Mouse (Mus musculus): Measurements from ENCODE around the gene Cds2. TPM values are rescaled to one million over a fixed set of nuclear protein-coding genes. Genes with fewer than 3 reads are reported as not detected.
A peak's percentile ranks its signal among the peaks of the same experiment; 100 is the strongest.
"Not testable (repeated sequence)": the region's sequence is repeated elsewhere in the genome, so short reads cannot be mapped to it uniquely, and the experiment has no call there.

The Cds2 gene
- polyA plus RNA-seq, 1 experiment, result 21.2 TPM

DNA sequence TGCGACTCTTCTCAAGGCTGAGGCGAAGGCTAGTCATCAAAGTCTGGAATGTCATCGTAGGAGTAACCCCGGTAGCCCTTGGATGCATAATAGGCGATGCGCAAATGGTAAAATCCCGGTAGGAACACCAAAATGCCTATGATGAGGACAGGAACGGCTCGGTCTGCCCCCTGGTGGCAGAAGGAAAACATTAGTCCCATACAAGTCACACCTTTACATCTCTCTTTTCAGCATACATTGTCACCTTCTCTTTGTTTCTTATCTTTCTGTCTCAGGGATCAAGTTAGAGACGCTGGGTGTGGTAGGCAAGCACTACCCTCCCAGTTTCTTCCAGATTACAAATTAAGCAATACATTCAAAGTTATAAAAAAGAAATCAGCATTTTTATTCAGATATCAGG, 22.5 kb upstream of the Cds2 start:
- TF ChIP-seq CTCF (IDR thresholded peaks at IDR 0.05; ENCODE audit: extremely low read depth, insufficient read length, insufficient replicate concordance, low read depth, low read length), result peak; percentile 49; the same call in 1 of the 2 replicates
- H3K4me3 ChIP-seq (ENCODE audit: low read depth, low read length); H3K27me3 ChIP-seq (ENCODE audit: control insufficient read depth, insufficient read depth, low read length); H3K27ac ChIP-seq (ENCODE audit: insufficient read depth, low read depth, low read length): not testable (repeated sequence)
- Histone ChIP-seq H3K4me1 (ENCODE audit: control insufficient read depth, insufficient read depth, insufficient read length, low read length) (peaks cover 22% of the 10 kb centered on the region; the same call in 1 of the 2 replicates), H3K36me3 (ENCODE audit: control insufficient read depth, insufficient read depth, low read length) (peaks cover 20% of the 10 kb centered on the region)
- 17% methylated on average over 10 of the region's 10 CpGs for WGBS

DNA sequence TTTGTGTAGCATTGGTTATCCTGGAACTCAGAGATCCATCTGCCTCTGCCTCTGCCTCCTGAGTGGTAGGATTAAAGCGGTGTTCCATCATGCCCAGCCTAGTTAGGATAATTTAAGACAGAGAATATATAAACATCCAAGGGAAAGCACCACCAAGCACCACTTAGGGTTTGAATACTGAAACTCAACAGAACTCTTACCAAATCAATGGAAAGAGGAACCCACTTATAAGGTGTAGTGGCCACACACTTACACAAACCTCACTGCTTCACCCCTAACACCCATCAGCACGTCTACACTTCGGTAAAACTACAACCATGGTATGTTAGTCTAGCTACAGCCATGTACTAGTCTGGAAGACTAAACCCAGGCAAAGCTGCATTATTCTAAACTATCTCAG, 19.6 kb upstream of the Cds2 start:
- TF ChIP-seq POLR2A (IDR thresholded peaks at IDR 0.05; ENCODE audit: low read depth, low read length), result no peak
- no peak for TF ChIP-seq CTCF (IDR thresholded peaks at IDR 0.05; ENCODE audit: extremely low read depth, insufficient read length, insufficient replicate concordance, low read depth, low read length)
- Histone ChIP-seq H3K27me3 (ENCODE audit: control insufficient read depth, insufficient read depth, low read length) (no peaks in the 10 kb centered on the region), H3K4me3 (ENCODE audit: low read depth, low read length) (no peak overlapping the region), H3K36me3 (ENCODE audit: control insufficient read depth, insufficient read depth, low read length) (peaks cover 22% of the 10 kb centered on the region), H3K4me1 (ENCODE audit: control insufficient read depth, insufficient read depth, insufficient read length, low read length) (peaks cover 12% of the 10 kb centered on the region; the same call in 1 of the 2 replicates), H3K27ac (ENCODE audit: insufficient read depth, low read depth, low read length) (no peak overlapping the region)
- WGBS, result 89% methylated on average over 3 of the region's 3 CpGs

DNA sequence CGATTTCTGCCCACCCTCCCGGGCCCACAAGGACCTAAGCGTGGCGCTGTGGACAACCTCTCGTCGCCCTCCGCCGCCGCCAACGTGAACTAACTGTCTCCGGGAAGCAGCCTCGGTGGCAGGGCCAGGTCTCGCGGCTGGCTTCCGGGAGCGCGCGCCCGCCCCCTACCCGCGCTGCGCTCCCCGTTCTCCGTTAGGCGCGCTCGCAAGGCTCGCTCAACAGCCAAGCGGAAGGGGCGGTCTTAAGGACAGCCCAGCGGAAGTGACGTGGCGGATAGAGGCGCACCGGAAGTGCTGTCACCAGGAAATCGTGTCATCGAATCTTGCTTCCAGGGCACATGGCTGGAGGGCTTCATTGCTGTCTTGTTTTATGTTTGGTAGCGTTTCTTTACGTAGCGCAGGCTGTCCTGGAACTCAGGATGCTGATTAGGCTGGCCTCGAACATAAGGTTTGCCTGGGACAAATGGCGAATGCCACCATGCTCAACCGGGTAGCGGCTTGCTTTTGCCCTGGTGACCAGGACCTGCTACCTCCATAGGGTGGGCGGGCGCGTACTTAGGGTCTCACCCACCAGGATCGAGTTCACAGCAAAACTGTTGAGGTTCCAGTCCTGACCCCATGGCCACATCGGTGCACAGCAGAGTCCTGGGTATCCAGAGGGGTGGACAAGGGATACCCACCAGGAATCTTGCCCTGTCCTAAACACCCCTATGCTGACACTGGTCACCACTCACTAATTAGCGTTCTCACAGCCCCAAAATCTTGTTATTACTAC, 15.2 kb upstream of the Cds2 start, which contains the start of gene Tmem230:
Gene Tmem230 (minus strand): TSS at position 269 of the 775 bp plus-strand sequence.
- peak within 1 kb of the TSS; percentile 72 for H3K27ac ChIP-seq (ENCODE audit: insufficient read depth, low read depth, low read length)
- H3K27me3 ChIP-seq (ENCODE audit: control insufficient read depth, insufficient read depth, low read length), result no peaks in the 10 kb centered on the region
- H3K4me1 ChIP-seq (ENCODE audit: control insufficient read depth, insufficient read depth, insufficient read length, low read length), result peaks cover 6% of the 10 kb centered on the region
- H3K4me3 ChIP-seq (ENCODE audit: low read depth, low read length), result peak within 1 kb of the TSS; percentile 83
- WGBS, result 6% methylated on average over 50 of the region's 50 CpGs
- TF ChIP-seq CTCF (IDR thresholded peaks at IDR 0.05; ENCODE audit: extremely low read depth, insufficient read length, insufficient replicate concordance, low read depth, low read length) (no peak), POLR2A (IDR thresholded peaks at IDR 0.05; ENCODE audit: low read depth, low read length) (peak; percentile 81)
- peaks cover 22% of the 10 kb centered on the region for H3K36me3 ChIP-seq (ENCODE audit: control insufficient read depth, insufficient read depth, low read length)

DNA sequence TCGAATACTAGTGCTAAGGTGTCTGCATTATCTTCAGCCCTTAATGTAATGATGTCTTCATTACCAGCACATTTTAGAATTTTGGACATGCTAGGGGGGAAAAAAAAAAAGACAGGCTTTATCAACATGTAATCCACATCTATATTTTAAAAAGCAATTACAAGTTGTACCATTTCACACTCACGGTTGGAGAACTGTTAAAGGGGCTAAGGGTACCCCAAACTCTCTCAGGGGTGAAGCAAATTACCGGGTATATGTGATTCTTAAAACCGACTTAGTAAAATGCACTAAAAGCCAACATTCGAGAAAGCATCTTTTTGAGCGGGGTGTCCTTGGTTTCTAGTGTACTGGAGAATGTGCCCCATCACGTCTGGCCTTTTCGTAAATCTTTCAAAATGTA, 11.0 kb upstream of the Cds2 start:
- TF ChIP-seq POLR2A (IDR thresholded peaks at IDR 0.05; ENCODE audit: low read depth, low read length), result no peak
- no peak for TF ChIP-seq CTCF (IDR thresholded peaks at IDR 0.05; ENCODE audit: extremely low read depth, insufficient read length, insufficient replicate concordance, low read depth, low read length)
- H3K4me3 ChIP-seq (ENCODE audit: low read depth, low read length), result no peak overlapping the region
- H3K27ac ChIP-seq (ENCODE audit: insufficient read depth, low read depth, low read length), result no peak overlapping the region
- 3% methylated on average over 8 of the region's 8 CpGs for WGBS
- peaks cover 5% of the 10 kb centered on the region; the same call in 1 of the 2 replicates for H3K36me3 ChIP-seq (ENCODE audit: control insufficient read depth, insufficient read depth, low read length)
- H3K4me1 ChIP-seq (ENCODE audit: control insufficient read depth, insufficient read depth, insufficient read length, low read length), result peaks cover 3% of the 10 kb centered on the region
- H3K27me3 ChIP-seq (ENCODE audit: control insufficient read depth, insufficient read depth, low read length), result no peaks in the 10 kb centered on the region

DNA sequence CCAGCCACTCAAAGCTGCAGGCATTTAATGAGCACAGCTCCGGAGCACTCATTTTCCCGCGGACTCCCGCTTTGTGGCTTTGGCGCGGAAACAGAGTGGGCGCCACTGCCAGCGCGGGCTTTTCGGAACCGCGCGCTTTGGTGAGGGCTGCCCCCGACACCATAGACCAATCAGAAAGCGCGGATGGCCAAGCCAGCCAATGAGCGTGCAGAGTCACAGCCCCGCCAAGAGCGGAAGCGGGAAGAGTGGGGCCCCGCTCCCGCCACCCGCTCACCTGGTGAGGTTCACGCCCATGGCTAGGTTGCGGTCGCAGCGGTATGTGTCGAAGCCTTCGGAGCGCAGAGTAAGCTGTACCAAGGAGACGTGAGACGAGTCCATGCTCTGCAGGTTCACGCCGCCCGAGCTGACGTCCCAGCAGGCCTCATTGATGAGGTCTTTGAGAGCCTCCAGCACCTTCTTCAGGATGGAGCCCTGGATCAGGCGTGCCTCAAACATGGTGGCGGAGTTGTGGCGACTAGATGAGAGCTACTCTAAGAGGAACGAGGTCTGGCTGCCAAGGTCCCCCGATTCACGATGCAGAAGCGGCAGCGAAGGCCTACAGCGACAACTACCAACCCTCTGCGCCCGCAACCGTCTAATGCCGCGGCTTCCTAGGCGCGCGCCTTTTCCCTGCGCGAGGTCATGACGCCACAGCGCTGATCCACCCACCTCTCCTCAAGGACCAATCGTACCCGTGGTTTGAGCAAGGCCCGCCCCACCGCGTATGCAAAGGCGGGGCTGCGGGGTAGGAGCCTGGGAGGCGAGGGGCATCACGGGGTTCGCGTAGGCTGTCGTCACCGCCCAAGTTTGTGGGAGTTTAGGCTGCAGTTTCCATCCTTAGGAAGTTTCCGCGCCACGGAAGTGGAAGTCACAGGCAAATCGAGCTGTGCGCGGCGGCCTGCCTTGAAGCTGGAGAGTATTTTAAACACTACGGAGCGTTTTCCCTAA, 10.1 kb upstream of the Cds2 start, which contains the start of gene Pcna:
Gene Pcna (minus strand): TSS at position 773 of the 987 bp plus-strand sequence.
- TF ChIP-seq CTCF (IDR thresholded peaks at IDR 0.05; ENCODE audit: extremely low read depth, insufficient read length, insufficient replicate concordance, low read depth, low read length) (no peak), POLR2A (IDR thresholded peaks at IDR 0.05; ENCODE audit: low read depth, low read length) (peak; percentile 97)
- peaks cover 5% of the 10 kb centered on the region; the same call in 1 of the 2 replicates for H3K36me3 ChIP-seq (ENCODE audit: control insufficient read depth, insufficient read depth, low read length)
- H3K4me3 ChIP-seq (ENCODE audit: low read depth, low read length), result peak within 1 kb of the TSS; percentile 73
- peaks cover 2% of the 10 kb centered on the region for H3K4me1 ChIP-seq (ENCODE audit: control insufficient read depth, insufficient read depth, insufficient read length, low read length)
- no peaks in the 10 kb centered on the region for H3K27me3 ChIP-seq (ENCODE audit: control insufficient read depth, insufficient read depth, low read length)
- WGBS, result under 1% methylated on average over 78 of the region's 79 CpGs
- peak within 1 kb of the TSS; percentile 54 for H3K27ac ChIP-seq (ENCODE audit: insufficient read depth, low read depth, low read length)

DNA sequence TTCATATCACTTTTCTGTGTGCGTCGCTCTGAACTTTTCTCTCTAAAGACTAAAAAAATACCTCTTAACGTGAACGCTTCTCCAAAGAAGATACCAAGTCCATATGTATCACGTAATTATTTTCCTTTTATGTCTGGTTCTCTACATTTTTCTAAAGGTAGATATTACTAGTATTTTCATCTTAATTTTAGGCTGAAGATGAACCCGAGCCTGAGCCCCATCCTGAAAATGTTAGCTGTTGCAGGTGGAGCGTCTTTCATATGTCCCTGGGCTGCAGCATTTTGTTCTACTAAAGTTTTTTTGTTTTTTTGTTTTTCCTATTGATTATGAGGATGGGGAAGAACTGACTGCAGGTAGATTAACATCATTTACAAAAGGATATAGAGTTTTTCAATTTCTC, 9.3 kb upstream of the Cds2 start:
- H3K27ac ChIP-seq (ENCODE audit: insufficient read depth, low read depth, low read length), result peak overlapping the region; percentile 54; the same call in 1 of the 2 replicates
- H3K4me3 ChIP-seq (ENCODE audit: low read depth, low read length), result no peak overlapping the region
- H3K27me3 ChIP-seq (ENCODE audit: control insufficient read depth, insufficient read depth, low read length), result no peaks in the 10 kb centered on the region
- H3K4me1 ChIP-seq (ENCODE audit: control insufficient read depth, insufficient read depth, insufficient read length, low read length), result no peaks in the 10 kb centered on the region; the same call in 1 of the 2 replicates
- TF ChIP-seq POLR2A (IDR thresholded peaks at IDR 0.05; ENCODE audit: low read depth, low read length) (no peak), CTCF (IDR thresholded peaks at IDR 0.05; ENCODE audit: extremely low read depth, insufficient read length, insufficient replicate concordance, low read depth, low read length) (no peak)
- peaks cover 2% of the 10 kb centered on the region; the same call in 1 of the 2 replicates for H3K36me3 ChIP-seq (ENCODE audit: control insufficient read depth, insufficient read depth, low read length)
- WGBS, result 1% methylated on average over 7 of the region's 7 CpGs
